ENCODE assay signal across 9 mouse cellular contexts in genomic region chr2:172226945-172227344, GRCm38 (mm10). TPM values are rescaled to one million over a fixed set of nuclear protein-coding genes. Genes with fewer than 3 reads are reported as not detected.
DNase-seq lines count a peak whose midpoint lies in the region; ATAC-seq lines count a peak whose summit lies in the region.
"Had no signal": no experiment of that assay in that cellular context is flagged by ENCODE, and none has a peak within 500 bp of the region (broad histone marks: within the 10 kb centered on the region; RNA-seq: fewer than 3 reads in every experiment).

No protein-coding gene starts in this region.

- H3K27me3 ChIP-seq in liver, embryonic 11.5 days (replicated peaks; ENCODE audit: control insufficient read depth, insufficient read depth, low read length) = no peaks in the 10 kb centered on the region
- peaks cover 22% of the 10 kb centered on the region for H3K27me3 ChIP-seq in hindbrain, embryonic 13.5 days

- no peak overlapping the region for H3K4me3 ChIP-seq in liver, embryonic 11.5 days (ENCODE audit: low read depth, low read length)
- H3K4me3 ChIP-seq in hindbrain, embryonic 13.5 days = no peak overlapping the region

- H3K9ac ChIP-seq in liver, embryonic 11.5 days (ENCODE audit: low read depth, low read length) = no peak overlapping the region
- no peak overlapping the region for H3K9ac ChIP-seq in hindbrain, embryonic 13.5 days

- DNase-seq in liver = peak; percentile 24
- DNase-seq in liver, embryonic 11.5 days (ENCODE audit: low spot score) = no peak
- DNase-seq in embryo, embryonic 10.5 days (ENCODE audit: low spot score) = peak; percentile 72
- DNase-seq in left cerebral cortex, postnatal 4 days = peak; percentile 71
- DNase-seq in right cerebral cortex, adult 18-20 months = peak; percentile 67
- DNase-seq in c-Kit-positive CD71-positive TER-119-positive erythroid progenitor cells, embryonic 14.5 days (ENCODE audit: low spot score) = no peak
- DNase-seq in ovary, postnatal 10 days (ENCODE audit: low spot score) = no peak

- intact Hi-C loops in left cerebral cortex, postnatal 4 days (cut with DNase I) = loop anchor here (2.0 to 10.0 kb wide), 3 partner anchors 102 to 275 kb away; partner anchors contain the start of gene Rtf2

- ATAC-seq in liver, embryonic 11.5 days (replicated peaks; ENCODE audit: low FRiP score) = no peak
- ATAC-seq in hindbrain, embryonic 13.5 days (ENCODE audit: low FRiP score) = peak; percentile 59

- no peaks in the 10 kb centered on the region for H3K4me1 ChIP-seq in liver, embryonic 11.5 days (replicated peaks; ENCODE audit: control insufficient read depth, insufficient read depth, low read length)
- 0 out of 2 replicates have a peak, but pooled peaks cover 3% of the 10 kb centered on the region for H3K4me1 ChIP-seq in hindbrain, embryonic 13.5 days (replicated peaks)

- 44% methylated on average over 7 of the region's 7 CpGs for WGBS in liver, embryonic 11.5 days
- 36% methylated on average over 7 of the region's 7 CpGs for WGBS in hindbrain, embryonic 13.5 days

- H3K9me3 ChIP-seq in liver, embryonic 11.5 days (ENCODE audit: control insufficient read depth, low read length) = no peaks in the 10 kb centered on the region
- no peaks in the 10 kb centered on the region for H3K9me3 ChIP-seq in hindbrain, embryonic 13.5 days

- H3K4me2 ChIP-seq in liver, embryonic 11.5 days = no peak overlapping the region
- no peak overlapping the region for H3K4me2 ChIP-seq in hindbrain, embryonic 13.5 days

- H3K36me3 ChIP-seq in liver, embryonic 11.5 days (ENCODE audit: control insufficient read depth, insufficient read depth, low read length) = no peaks in the 10 kb centered on the region
- H3K36me3 ChIP-seq in hindbrain, embryonic 13.5 days = no peaks in the 10 kb centered on the region

- H3K27ac ChIP-seq in liver, embryonic 11.5 days (ENCODE audit: low read depth, low read length) = no peak overlapping the region
- no peak overlapping the region for H3K27ac ChIP-seq in hindbrain, embryonic 13.5 days

RNA-seq across cellular contexts. Expression of gene Mc3r, which starts 21.3 kb away (rescaled TPM):
- 0.06 and 0.08 TPM in 2 replicates for polyA plus RNA-seq in liver, embryonic 11.5 days (2014; fragmentation: Nextera tagmentation; extraction: Ambion mirVana)
- 0.06 TPM in 2 replicates for polyA plus RNA-seq in hindbrain, embryonic 13.5 days (2015; fragmentation: Nextera tagmentation; extraction: Ambion mirVana)
- total RNA-seq in left cerebral cortex, postnatal 4 days (2021) = under 1 TPM; 0.18 TPM
- polyA plus RNA-seq: large intestine, adult 2 months had no signal

Comparison
In these comparisons a context has a peak if more than half of its experiments do, and no peak if none do; other contexts are left out.
1. DNase-seq: peak in liver (single experiment), embryo, embryonic 10.5 days (single experiment), left cerebral cortex, postnatal 4 days (single experiment) and right cerebral cortex, adult 18-20 months (single experiment); none in liver, embryonic 11.5 days (single experiment), c-Kit-positive CD71-positive TER-119-positive erythroid progenitor cells, embryonic 14.5 days (single experiment) and ovary, postnatal 10 days (single experiment).